Mouse (Mus musculus) mouse embryonic stem cell (cell line): ENCODE data around the gene Lgr4.

Source experiments
- in situ Hi-C, 2 experiments: fragments of 300-500 bp; cut with MboI; formaldehyde crosslinking; loops; 1 replicate in 1 of 2; 3 replicates in 1 of 2; pipeline ENCODE4 v1.14.3; 2019 to 2020; ENCODE audit warnings: low sequenced_read_pairs in 2 of 2, low pct_unique_long_range_greater_than_20kb in 1 of 2, mixed read lengths in 1 of 2; ENCODE audit not compliant: unreplicated experiment in 1 of 2

Gene Lgr4

GRCm38 (mm10) chr2:109963591-109964258, 46.3 kb downstream of the Lgr4 start:
- in situ Hi-C loops, result no loop called here

GRCm38 (mm10) chr2:109965753-109966420, 48.4 kb downstream of the Lgr4 start:
- in situ Hi-C loops, result no loop called here

- in situ Hi-C loops, result no loop called here
Observed at GRCm38 (mm10) chr2:109966863-109967262, 49.4 kb downstream of the Lgr4 start.

- in situ Hi-C loops, result no loop called here
Observed at GRCm38 (mm10) chr2:109969381-109969780, 51.9 kb downstream of the Lgr4 start.

GRCm38 (mm10) chr2:109969926-109970532, 52.6 kb downstream of the Lgr4 start:
- in situ Hi-C loops, result no loop called here

GRCm38 (mm10) chr2:109970744-109971410, 53.4 kb downstream of the Lgr4 start:
- in situ Hi-C loops, result no loop called here

- in situ Hi-C loops, result no loop called here
Observed at GRCm38 (mm10) chr2:109972310-109972709, 54.9 kb downstream of the Lgr4 start.

GRCm38 (mm10) chr2:109972922-109973321, 55.5 kb downstream of the Lgr4 start:
- in situ Hi-C loops, result no loop called here

- in situ Hi-C loops, result no loop called here
Observed at GRCm38 (mm10) chr2:109974807-109975206, 57.4 kb downstream of the Lgr4 start.

GRCm38 (mm10) chr2:109976181-109976580, 58.7 kb downstream of the Lgr4 start:
- in situ Hi-C loops, result no loop called here

GRCm38 (mm10) chr2:109977322-109977721, 59.9 kb downstream of the Lgr4 start:
- in situ Hi-C loops, result no loop called here

- in situ Hi-C loops, result no loop called here
Observed at GRCm38 (mm10) chr2:109979209-109979608, 61.8 kb downstream of the Lgr4 start.

- in situ Hi-C loops, result no loop called here
Observed at GRCm38 (mm10) chr2:109983435-109983834, 66.0 kb downstream of the Lgr4 start.

- in situ Hi-C loops, result no loop called here
Observed at GRCm38 (mm10) chr2:109984930-109985329, 67.5 kb downstream of the Lgr4 start.

GRCm38 (mm10) chr2:109985560-109985959, 68.1 kb downstream of the Lgr4 start:
- in situ Hi-C loops, result no loop called here

- in situ Hi-C loops, result no loop called here
Observed at GRCm38 (mm10) chr2:109986036-109986785, 68.8 kb downstream of the Lgr4 start.

GRCm38 (mm10) chr2:109987946-109988345, 70.5 kb downstream of the Lgr4 start:
- in situ Hi-C loops, result no loop called here

GRCm38 (mm10) chr2:109989196-109989595, 71.7 kb downstream of the Lgr4 start:
- in situ Hi-C loops, result no loop called here
